ENCODE assay signal across 14 mouse cellular contexts in genomic region chr6:28743586-28743985, GRCm38 (mm10).
A peak's percentile ranks its signal among the peaks of the same experiment; 100 is the strongest.
DNase-seq lines count a peak whose midpoint lies in the region; ATAC-seq and TF ChIP-seq lines count a peak whose summit lies in the region.
"Had no signal": no experiment of that assay in that cellular context is flagged by ENCODE, and none has a peak within 500 bp of the region (broad histone marks: within the 10 kb centered on the region; RNA-seq: fewer than 3 reads in every experiment).

No protein-coding gene starts in this region.

- no peak overlapping the region for H3K9ac ChIP-seq in embryonic facial prominence, embryonic 14.5 days (ENCODE audit: low read depth, low read length)
- no peak overlapping the region for H3K9ac ChIP-seq in hindbrain, embryonic 13.5 days
- H3K9ac ChIP-seq in midbrain, embryonic 14.5 days (replicated peaks; ENCODE audit: low read length): no peak overlapping the region
- no peak overlapping the region for H3K9ac ChIP-seq in midbrain, embryonic 16.5 days (ENCODE audit: low read depth, low read length)
- no peak overlapping the region for H3K9ac ChIP-seq in kidney, postnatal 0 days (ENCODE audit: low read depth, low read length)
- H3K9ac ChIP-seq: stomach, embryonic 15.5 days had no signal

- H3K4me2 ChIP-seq in embryonic facial prominence, embryonic 14.5 days (ENCODE audit: low read depth, low read length): no peak overlapping the region
- H3K4me2 ChIP-seq in hindbrain, embryonic 13.5 days: no peak overlapping the region
- no peak overlapping the region for H3K4me2 ChIP-seq in midbrain, embryonic 14.5 days (ENCODE audit: low read length)
- H3K4me2 ChIP-seq in midbrain, embryonic 16.5 days (ENCODE audit: low read length): no peak overlapping the region
- H3K4me2 ChIP-seq in kidney, postnatal 0 days (ENCODE audit: low read length): no peak overlapping the region
- H3K4me2 ChIP-seq: liver, embryonic 11.5 days; stomach, embryonic 15.5 days had no signal

- intact Hi-C loops in gastrocnemius, postnatal 36 days (cut with DNase I): no loop called here

- no peak for TF ChIP-seq CTCF in kidney, postnatal 0 days (IDR thresholded peaks at IDR 0.05; ENCODE audit: low read depth)

- H3K4me1 ChIP-seq in embryonic facial prominence, embryonic 14.5 days (ENCODE audit: control insufficient read depth, insufficient read depth, low read length): peaks cover 6% of the 10 kb centered on the region; the same call in 1 of the 2 replicates
- H3K4me1 ChIP-seq in embryonic facial prominence, embryonic 10.5 days: peaks cover 9% of the 10 kb centered on the region
- peaks cover 30% of the 10 kb centered on the region for H3K4me1 ChIP-seq in hindbrain, embryonic 13.5 days (replicated peaks)
- peaks cover 16% of the 10 kb centered on the region for H3K4me1 ChIP-seq in hindbrain, embryonic 10.5 days (replicated peaks)
- H3K4me1 ChIP-seq in midbrain, embryonic 14.5 days (ENCODE audit: control insufficient read depth, insufficient read depth, low read length): peaks cover 11% of the 10 kb centered on the region
- peaks cover 13% of the 10 kb centered on the region for H3K4me1 ChIP-seq in midbrain, embryonic 16.5 days (ENCODE audit: control insufficient read depth, insufficient read depth, low read length)
- peaks cover 9% of the 10 kb centered on the region; the same call in 1 of the 2 replicates for H3K4me1 ChIP-seq in kidney, postnatal 0 days (replicated peaks; ENCODE audit: insufficient read depth, low read length)

- 0 out of 2 replicates have a peak, but pooled peaks have one; percentile 26 for ATAC-seq in embryonic facial prominence, embryonic 14.5 days (ENCODE audit: low read depth)
- ATAC-seq in hindbrain, embryonic 13.5 days (ENCODE audit: low FRiP score): 0 out of 2 replicates have a peak, but pooled peaks have one; percentile 46
- no peak for ATAC-seq in midbrain, embryonic 14.5 days (ENCODE audit: low FRiP score, low TSS enrichment)
- no peak for ATAC-seq in midbrain, embryonic 16.5 days
- no peak for ATAC-seq in kidney, postnatal 0 days (replicated peaks; ENCODE audit: low FRiP score, low read depth)

- DNase-seq in embryonic facial prominence, embryonic 14.5 days (ENCODE audit: low spot score): peak; percentile 73
- no peak for DNase-seq in embryonic facial prominence, embryonic 10.5 days (ENCODE audit: low spot score)
- no peak for DNase-seq in hindbrain, embryonic 10.5 days (ENCODE audit: low spot score)
- peak; percentile 55 for DNase-seq in midbrain, embryonic 14.5 days
- peak; percentile 77 for DNase-seq in kidney, postnatal 0 days (ENCODE audit: low spot score)
- no peak for DNase-seq in gastrocnemius, postnatal 36 days
- DNase-seq: cerebellum, adult 18-20 months; gastrocnemius, adult 2 months; heart, postnatal 10 days; thymus, postnatal 4 days had no signal

- no peaks in the 10 kb centered on the region for H3K27me3 ChIP-seq in embryonic facial prominence, embryonic 14.5 days (replicated peaks; ENCODE audit: control insufficient read depth, insufficient read depth, low read length)
- no peaks in the 10 kb centered on the region for H3K27me3 ChIP-seq in embryonic facial prominence, embryonic 10.5 days (replicated peaks; ENCODE audit: low read depth, poor library complexity, severe bottlenecking)
- H3K27me3 ChIP-seq in hindbrain, embryonic 13.5 days: no peaks in the 10 kb centered on the region
- H3K27me3 ChIP-seq in hindbrain, embryonic 10.5 days (ENCODE audit: insufficient read depth, poor library complexity, severe bottlenecking): no peaks in the 10 kb centered on the region
- H3K27me3 ChIP-seq in midbrain, embryonic 14.5 days (ENCODE audit: control insufficient read depth, insufficient read depth, low read length): no peaks in the 10 kb centered on the region
- no peaks in the 10 kb centered on the region for H3K27me3 ChIP-seq in midbrain, embryonic 16.5 days (ENCODE audit: control insufficient read depth, insufficient read depth, low read depth, low read length)
- H3K27me3 ChIP-seq in kidney, postnatal 0 days (ENCODE audit: insufficient read depth, low read length): no peaks in the 10 kb centered on the region
- H3K27me3 ChIP-seq: stomach, embryonic 15.5 days had no signal

- no peaks in the 10 kb centered on the region for H3K9me3 ChIP-seq in embryonic facial prominence, embryonic 14.5 days (ENCODE audit: control insufficient read depth, low read length)
- H3K9me3 ChIP-seq in embryonic facial prominence, embryonic 10.5 days: no peaks in the 10 kb centered on the region
- no peaks in the 10 kb centered on the region for H3K9me3 ChIP-seq in hindbrain, embryonic 13.5 days
- no peaks in the 10 kb centered on the region for H3K9me3 ChIP-seq in hindbrain, embryonic 10.5 days
- no peaks in the 10 kb centered on the region for H3K9me3 ChIP-seq in midbrain, embryonic 14.5 days (ENCODE audit: control insufficient read depth, low read length)
- no peaks in the 10 kb centered on the region for H3K9me3 ChIP-seq in midbrain, embryonic 16.5 days (replicated peaks; ENCODE audit: control insufficient read depth, low read length, poor library complexity, severe bottlenecking)
- H3K9me3 ChIP-seq in kidney, postnatal 0 days (replicated peaks; ENCODE audit: low read length): no peaks in the 10 kb centered on the region
- H3K9me3 ChIP-seq: stomach, embryonic 15.5 days had no signal

- no peak overlapping the region for H3K27ac ChIP-seq in embryonic facial prominence, embryonic 14.5 days (replicated peaks; ENCODE audit: low read depth, low read length)
- no peak overlapping the region for H3K27ac ChIP-seq in embryonic facial prominence, embryonic 10.5 days (replicated peaks)
- peak overlapping the region; percentile 40; the same call in 1 of the 2 replicates for H3K27ac ChIP-seq in hindbrain, embryonic 13.5 days
- H3K27ac ChIP-seq in hindbrain, embryonic 10.5 days: no peak overlapping the region
- H3K27ac ChIP-seq in midbrain, embryonic 14.5 days (replicated peaks; ENCODE audit: low read depth, low read length): no peak overlapping the region
- H3K27ac ChIP-seq in midbrain, embryonic 16.5 days (ENCODE audit: low read length): no peak overlapping the region
- H3K27ac ChIP-seq in kidney, postnatal 0 days: peak overlapping the region; percentile 3; the same call in 1 of the 2 replicates
- H3K27ac ChIP-seq: gastrocnemius, adult 2 months; stomach, embryonic 15.5 days had no signal

- H3K4me3 ChIP-seq in embryonic facial prominence, embryonic 14.5 days (ENCODE audit: low read depth, low read length): no peak overlapping the region
- no peak overlapping the region for H3K4me3 ChIP-seq in embryonic facial prominence, embryonic 10.5 days
- H3K4me3 ChIP-seq in hindbrain, embryonic 13.5 days: no peak overlapping the region
- no peak overlapping the region for H3K4me3 ChIP-seq in hindbrain, embryonic 10.5 days
- no peak overlapping the region for H3K4me3 ChIP-seq in midbrain, embryonic 14.5 days (replicated peaks; ENCODE audit: low read depth, low read length)
- H3K4me3 ChIP-seq in midbrain, embryonic 16.5 days (ENCODE audit: low read depth, low read length): no peak overlapping the region
- H3K4me3 ChIP-seq in kidney, postnatal 0 days (replicated peaks; ENCODE audit: low read depth, low read length): no peak overlapping the region
- H3K4me3 ChIP-seq: gastrocnemius, adult 2 months; stomach, embryonic 15.5 days had no signal

- 22% methylated on average over 1 of the region's 1 CpGs for WGBS in embryonic facial prominence, embryonic 14.5 days
- 82% methylated on average over 1 of the region's 1 CpGs for WGBS in embryonic facial prominence, embryonic 10.5 days
- 27% methylated on average over 1 of the region's 1 CpGs for WGBS in hindbrain, embryonic 13.5 days
- WGBS in hindbrain, embryonic 10.5 days: 73% methylated on average over 1 of the region's 1 CpGs
- WGBS in midbrain, embryonic 14.5 days: 35% methylated on average over 1 of the region's 1 CpGs
- WGBS in midbrain, embryonic 16.5 days: 30% methylated on average over 1 of the region's 1 CpGs
- 6% methylated on average over 1 of the region's 1 CpGs for WGBS in kidney, postnatal 0 days

- peaks cover 22% of the 10 kb centered on the region for H3K36me3 ChIP-seq in embryonic facial prominence, embryonic 14.5 days (ENCODE audit: control insufficient read depth, insufficient read depth, low read length)
- H3K36me3 ChIP-seq in embryonic facial prominence, embryonic 10.5 days (replicated peaks): peaks cover 24% of the 10 kb centered on the region
- H3K36me3 ChIP-seq in hindbrain, embryonic 13.5 days: no peaks in the 10 kb centered on the region
- H3K36me3 ChIP-seq in hindbrain, embryonic 10.5 days: peaks cover 22% of the 10 kb centered on the region
- H3K36me3 ChIP-seq in midbrain, embryonic 14.5 days (ENCODE audit: control insufficient read depth, insufficient read depth, low read length): no peaks in the 10 kb centered on the region
- H3K36me3 ChIP-seq in midbrain, embryonic 16.5 days (ENCODE audit: control insufficient read depth, insufficient read depth, low read length): no peaks in the 10 kb centered on the region
- H3K36me3 ChIP-seq in kidney, postnatal 0 days (ENCODE audit: insufficient read depth, low read length): no peaks in the 10 kb centered on the region
- H3K36me3 ChIP-seq: stomach, embryonic 15.5 days had no signal

Comparison
In these comparisons a context has a peak if more than half of its experiments do, and no peak if none do; other contexts are left out.
1. DNase-seq: peak in embryonic facial prominence, embryonic 14.5 days (single experiment), midbrain, embryonic 14.5 days (single experiment) and kidney, postnatal 0 days (single experiment); none in embryonic facial prominence, embryonic 10.5 days (single experiment), hindbrain, embryonic 10.5 days (single experiment) and gastrocnemius, postnatal 36 days (0 of 2).
2. H3K27ac ChIP-seq: peak in hindbrain, embryonic 13.5 days (single experiment) and kidney, postnatal 0 days (single experiment); none in embryonic facial prominence, embryonic 14.5 days (single experiment), embryonic facial prominence, embryonic 10.5 days (single experiment), hindbrain, embryonic 10.5 days (single experiment), midbrain, embryonic 14.5 days (single experiment) and midbrain, embryonic 16.5 days (single experiment).
3. ATAC-seq: peak in embryonic facial prominence, embryonic 14.5 days (single experiment) and hindbrain, embryonic 13.5 days (single experiment); none in midbrain, embryonic 14.5 days (single experiment), midbrain, embryonic 16.5 days (single experiment) and kidney, postnatal 0 days (single experiment).